Mouse (Mus musculus): ENCODE measurements around the gene Snx21.

DNA sequence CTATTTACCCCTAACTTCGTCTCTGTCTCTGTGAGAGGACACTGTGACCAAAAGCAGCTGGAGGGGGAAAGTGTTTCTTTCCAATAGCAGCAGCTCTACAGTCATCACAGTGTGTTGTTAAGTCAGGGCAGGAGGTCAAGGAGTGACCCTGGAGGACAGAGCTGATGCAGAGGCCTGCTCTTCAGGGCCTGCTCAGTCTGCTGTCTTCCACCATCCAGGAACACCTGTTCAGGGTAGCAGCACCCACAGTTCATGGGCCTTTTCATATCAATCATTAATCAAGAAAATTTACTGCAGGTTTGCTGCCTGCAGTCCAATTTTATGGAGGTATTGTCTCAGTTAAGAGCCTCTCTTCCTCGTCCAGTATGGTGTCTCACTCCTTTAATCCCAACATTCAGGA, 27.9 kb downstream of the Snx21 start:
- no peak for TF ChIP-seq CTCF (IDR thresholded peaks at IDR 0.05; ENCODE audit: control insufficient read depth, insufficient read depth, insufficient replicate concordance, low read depth, low read length)
- TF ChIP-seq POLR2A (IDR thresholded peaks at IDR 0.05; ENCODE audit: control insufficient read depth, low read depth, low read length): no peak

Data from testis, adult 2 months (tissue).